Mouse (Mus musculus) G1E-ER4 (cell line): ENCODE results near the gene Coro2b. TPM values are rescaled to one million over a fixed set of nuclear protein-coding genes. Genes with fewer than 3 reads are reported as not detected.

ENCODE experiments used
- GATA1 ChIP-seq: IDR thresholded peaks from one replicate; pipeline ENCODE4 v1.8.0; 2012; ENCODE audit warnings: low read length, inconsistent platforms
- polyA plus RNA-seq: library from polyadenylated mRNA; stranded (reverse); fragments of >175 nt; gene quantifications from 2 replicates; pipeline ENCODE4 v1.2.3, GENCODE M21; 2012

Coro2b gene
- polyA plus RNA-seq, 1 experiment = not detected

DNA sequence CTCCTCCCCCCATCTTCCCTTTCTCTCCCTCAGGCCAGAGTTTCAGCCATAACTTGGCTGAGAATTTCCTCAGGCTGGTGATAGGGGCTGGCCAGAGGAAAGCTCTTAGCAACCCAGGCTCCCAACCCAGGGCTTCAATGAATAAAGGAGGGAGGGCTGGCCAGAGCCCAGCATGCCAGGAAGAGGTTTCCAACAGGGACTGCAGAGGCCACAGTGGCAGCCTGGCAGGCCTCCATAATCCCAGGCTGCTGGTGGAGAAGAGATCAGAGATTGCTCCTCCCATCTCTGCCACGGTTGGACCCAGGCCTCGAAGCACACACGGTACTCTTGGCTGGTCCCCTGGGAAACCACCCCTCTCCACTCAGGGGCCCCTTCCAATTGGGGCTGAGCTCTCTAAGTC lies 10.4 kb downstream of the Coro2b start:
- TF ChIP-seq GATA1 = no peak

DNA sequence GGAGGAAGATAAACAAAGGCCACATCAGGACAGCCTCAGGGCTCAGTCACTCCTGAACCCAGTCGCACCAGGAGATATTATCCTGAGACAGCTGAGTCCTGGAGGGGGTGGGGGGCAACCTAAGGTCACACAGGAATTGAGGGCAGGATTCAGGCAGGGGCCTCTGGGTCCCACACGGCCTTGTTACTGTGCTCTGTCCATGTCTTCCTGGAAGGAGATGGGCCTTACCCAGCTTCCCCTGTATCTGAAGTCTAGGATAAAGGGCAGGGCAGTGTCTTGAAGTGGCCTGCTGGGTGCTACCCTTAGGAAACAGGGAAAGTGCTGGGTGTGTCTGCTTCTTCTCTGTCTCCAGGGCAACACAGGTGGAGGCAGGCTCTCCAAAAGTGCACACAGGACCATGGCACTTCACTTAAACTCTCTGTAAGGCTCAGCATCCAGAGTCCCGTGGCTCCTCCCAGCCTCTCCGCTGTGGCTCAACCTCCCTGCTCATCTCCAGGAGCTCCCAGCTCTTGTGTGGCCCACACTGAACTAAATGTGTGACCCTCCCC lies 12.0 kb downstream of the Coro2b start:
- no peak for TF ChIP-seq GATA1

DNA sequence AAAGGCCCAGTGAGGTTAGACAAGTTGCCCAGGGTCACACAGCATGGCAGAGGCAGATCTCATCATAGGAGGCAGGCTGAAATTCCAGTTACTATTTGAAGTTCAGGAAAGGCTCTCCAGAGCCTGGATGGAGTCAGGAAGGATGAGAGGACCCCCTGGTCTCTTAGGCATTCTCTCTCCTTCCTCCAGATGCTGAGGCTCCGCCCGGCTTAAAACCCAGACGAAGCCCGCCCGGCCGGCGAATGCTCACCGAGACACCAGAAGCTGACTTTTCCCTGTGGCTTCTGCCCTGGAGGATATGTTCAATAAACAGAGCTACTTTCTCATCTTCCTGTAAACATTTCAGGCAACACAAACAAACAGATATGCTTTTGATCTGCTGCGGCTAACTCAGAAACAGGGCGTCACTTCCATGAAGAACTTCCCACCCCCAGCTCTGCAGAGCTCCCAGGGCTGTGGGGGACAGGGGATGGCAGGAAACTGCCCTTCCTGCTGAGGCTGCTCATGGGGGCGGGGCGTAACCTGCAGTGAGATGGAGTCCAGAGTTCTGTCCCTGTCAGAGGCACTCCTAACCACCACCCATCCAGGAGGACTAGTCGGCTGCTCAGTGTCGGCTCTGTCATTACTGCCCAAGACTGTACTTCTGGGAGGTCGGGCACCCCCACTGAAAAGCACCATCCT lies 13.9 kb downstream of the Coro2b start:
- no peak for TF ChIP-seq GATA1

DNA sequence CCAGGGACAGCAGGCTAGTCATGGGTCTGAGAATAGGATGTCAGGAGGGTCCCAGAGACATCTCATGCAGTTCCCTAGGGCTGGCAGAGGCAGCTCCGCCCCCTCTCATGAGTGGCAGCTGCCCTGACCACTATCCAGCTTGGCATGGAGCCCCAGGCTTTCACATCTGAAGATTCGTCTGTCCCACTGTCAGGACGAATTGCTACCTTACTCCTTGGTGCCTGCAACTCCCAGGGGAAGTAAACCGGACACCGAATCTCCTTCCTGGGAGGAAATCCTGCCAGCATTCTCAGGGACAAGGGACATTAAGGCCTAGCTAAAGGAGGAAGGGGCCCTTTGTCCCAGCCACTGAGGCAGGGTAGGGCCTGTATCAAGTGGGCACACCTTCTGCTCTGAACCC lies 14.6 kb downstream of the Coro2b start:
- TF ChIP-seq GATA1 = no peak

DNA sequence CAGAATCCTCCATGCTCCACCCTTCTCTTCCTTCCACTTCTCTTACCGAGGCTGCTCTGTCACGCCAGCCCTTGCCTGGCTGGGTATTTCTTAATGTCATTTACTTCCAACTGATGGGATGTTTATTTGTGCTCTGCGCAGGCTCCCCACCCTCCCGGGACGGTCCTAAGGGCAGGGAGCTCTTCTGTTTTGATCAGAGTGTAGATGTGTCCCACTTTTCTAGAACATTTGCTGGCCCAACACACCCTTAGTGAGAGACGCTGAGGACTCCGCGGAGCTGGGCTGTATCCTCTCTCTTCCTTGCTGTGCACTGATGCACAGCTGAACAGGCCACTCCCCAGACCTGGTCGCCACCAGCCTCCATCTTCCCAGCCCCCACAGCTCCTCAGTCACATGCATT lies 15.3 kb downstream of the Coro2b start:
- no peak for TF ChIP-seq GATA1

DNA sequence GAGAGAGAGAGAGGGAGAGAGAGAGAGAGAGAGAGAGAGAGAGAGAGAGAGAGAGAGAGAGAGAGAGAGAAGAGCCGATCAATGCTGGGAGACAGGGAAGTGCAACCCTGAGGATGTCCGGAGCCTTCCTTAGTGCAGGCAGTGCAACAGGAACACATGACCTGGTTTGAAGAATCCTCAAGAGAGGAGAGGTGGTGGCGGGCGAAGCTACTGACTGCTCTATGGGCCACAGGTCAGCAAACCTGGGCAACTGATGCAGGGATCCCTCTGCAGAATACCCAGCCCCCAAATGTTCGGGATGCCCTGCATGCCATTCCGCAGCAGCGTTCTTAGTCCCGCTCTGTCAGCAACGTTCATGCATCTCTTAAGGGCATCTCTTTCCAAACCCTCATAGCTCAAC lies 15.9 kb downstream of the Coro2b start:
- TF ChIP-seq GATA1 = no peak

DNA sequence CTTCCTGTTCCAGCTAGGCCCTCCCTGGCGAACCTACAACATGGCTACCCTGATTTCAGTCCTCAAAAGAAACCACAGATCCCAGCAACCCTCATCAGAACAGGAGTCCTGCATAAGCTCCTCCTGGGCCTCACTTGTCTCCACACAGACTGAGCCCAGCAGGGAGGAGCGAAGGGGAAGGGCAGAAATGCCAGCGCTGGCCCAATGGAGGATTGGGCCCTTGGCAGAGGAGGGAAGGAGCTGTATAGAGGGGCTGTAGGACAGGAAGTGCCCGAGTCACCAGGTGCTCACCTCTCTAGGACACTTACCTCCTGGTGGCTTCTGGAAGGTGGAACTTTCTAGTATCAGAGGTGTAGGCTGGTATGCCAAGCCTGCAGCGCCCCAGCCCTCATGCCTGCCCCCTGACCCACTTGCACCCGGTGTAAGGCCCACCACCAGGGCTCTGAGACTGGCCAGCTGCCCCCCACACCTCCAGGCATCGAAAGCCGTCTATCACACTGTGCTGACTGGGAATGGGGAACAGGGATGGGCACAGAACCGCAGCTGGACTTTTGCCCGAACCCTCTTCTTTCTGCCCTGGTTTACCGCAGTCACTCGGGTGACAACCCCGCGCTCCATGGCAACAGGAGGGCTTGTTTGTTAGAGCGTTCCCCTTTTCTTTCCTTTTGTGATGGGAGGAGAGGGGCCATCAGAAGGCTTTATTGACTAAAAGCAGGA lies 16.9 kb downstream of the Coro2b start:
- no peak for TF ChIP-seq GATA1

DNA sequence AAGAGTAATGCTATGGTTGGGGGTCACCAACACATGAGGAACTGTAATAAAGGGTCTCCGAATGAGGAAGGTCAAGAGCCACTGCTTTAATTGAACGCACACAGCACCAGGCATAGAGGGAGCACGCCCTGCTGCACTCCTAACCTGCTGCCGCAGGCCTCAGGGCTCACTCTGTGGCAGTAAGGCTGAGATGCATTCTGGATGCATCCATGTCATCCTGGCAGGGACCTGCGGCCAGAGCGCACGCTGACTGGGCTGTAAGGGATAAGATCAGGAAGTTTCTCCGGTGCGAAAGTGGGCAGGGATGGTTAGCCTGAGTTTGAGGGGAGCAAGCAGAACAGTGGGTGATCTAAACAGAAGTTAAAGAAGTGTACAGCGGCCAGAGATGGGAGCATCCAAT lies 17.5 kb downstream of the Coro2b start:
- no peak for TF ChIP-seq GATA1

DNA sequence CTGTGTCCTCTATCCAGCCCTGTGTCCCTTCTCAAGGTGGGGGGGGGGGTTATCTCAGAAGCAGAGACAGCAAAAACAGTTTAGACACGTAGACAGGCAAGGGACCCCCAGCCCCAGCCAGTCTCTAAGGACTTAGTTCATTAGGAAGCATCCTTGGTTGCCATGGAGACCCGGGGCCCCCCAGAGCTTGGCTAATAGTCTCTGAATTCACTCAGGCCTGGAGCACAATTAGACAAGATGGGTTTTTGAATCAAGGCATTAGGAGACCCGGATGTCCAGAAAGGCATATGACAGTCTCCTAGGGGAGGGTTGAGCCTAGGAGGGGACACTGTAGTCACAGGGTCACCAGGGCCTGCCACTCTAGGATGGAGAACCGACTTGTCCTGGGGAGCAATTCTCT lies 18.3 kb downstream of the Coro2b start:
- TF ChIP-seq GATA1 = no peak

DNA sequence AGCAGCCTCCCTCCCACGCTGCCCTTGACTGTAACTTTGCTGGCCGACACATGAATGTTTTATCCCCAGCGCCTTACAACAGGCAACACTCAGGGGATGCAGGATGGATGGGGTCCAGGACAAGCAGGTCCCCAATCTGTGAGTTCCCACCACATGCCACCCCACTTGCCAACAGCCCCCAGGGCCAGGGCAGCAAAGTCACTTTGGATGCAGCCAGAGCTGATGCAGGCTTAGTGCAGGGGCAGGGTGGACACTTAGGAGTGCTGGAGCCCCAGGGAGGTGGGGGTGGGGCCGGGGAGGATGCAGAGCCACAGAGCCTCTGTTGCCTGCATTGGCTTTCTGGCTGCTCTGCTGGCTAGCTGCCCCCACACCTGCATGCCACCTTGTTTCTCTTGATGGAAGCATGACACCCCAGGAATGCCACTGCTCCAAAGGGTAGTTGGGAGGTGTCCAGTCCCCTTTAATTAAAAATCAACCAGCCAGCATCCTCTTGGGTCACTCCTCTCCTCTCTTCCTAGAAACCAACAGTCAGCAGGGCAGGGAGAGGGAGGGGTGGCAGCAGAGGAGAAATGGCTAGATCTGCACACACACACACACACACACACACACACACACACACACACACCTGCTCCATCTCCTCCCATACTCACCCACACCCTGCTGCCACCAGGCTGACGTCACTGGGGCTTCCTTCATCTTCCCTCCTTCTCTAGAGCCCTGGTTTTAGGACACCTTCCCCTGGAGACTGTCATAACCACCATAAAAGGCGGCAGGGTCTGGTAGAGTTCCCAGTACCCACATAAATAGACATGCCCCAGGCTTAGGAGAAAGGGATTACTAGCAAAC lies 19.5 kb downstream of the Coro2b start:
- TF ChIP-seq GATA1 = no peak

DNA sequence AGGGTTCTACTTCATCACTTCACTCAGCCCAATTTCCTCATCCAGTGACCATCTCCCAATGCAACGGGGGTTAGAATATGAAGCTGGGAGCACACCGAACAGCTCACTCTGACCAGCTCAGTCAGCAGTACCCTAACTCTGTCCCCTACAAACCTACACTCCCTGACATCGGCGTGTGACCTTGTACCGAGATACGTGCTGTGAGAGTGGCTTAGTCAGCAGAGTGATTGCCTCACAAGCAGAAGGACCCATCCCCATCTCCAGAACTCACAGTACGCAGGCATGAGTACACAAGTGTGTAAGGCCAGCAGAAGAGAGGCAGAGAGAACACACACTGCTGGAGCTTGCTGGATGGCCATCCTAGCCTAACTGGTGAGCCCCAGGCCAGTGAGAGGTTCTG lies 21.7 kb downstream of the Coro2b start:
- TF ChIP-seq GATA1 = no peak

DNA sequence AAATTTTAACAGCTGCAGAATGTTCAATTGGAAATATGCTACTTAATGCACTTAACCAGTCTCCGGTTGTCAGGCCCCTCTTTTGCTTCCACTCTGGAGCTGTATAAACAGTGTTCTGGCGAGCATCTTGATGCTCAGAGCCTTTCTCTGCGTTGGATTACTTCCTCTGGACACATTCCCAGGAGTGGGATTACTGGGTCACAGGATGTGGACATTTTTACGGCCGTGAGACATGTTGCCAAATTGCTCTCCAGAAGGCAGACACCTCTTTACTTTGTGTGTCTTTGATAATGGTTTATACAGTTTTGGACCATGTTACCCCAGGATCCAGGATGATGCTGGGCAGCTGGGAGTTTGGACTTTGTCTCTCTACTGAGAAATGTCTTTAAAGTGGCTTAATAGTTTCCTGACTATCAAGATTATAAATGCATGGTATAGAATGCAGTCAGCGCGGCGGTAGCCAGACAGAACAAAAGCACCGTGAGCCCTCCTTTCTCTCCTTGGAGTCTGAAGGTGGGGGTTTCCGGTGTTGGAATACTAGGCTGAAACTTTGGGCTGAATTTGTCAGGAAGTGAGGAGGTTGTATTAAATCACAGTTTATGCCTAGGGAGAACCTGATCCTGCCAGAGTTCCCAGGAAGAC lies 23.2 kb downstream of the Coro2b start:
- no peak for TF ChIP-seq GATA1

DNA sequence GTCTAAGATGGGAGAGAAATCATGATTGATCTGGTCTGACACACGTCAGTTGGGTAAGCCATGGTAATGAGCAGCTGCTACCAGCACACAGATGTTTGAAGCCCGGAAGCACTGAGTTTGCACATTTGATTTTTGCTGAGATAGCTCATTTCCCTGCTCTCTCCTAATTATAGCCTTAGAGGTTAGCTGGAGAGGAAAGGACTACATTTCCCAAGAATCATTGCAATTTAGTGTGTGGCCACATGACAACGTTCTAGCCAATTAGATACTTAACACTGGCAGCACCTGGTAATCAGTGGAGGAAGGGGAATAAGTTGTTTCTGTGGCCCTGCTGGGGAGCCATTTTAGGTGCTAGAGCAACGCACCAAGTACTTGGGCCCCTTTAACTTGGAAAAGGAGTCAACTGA lies 26.3 kb downstream of the Coro2b start:
- TF ChIP-seq GATA1 = no peak

DNA sequence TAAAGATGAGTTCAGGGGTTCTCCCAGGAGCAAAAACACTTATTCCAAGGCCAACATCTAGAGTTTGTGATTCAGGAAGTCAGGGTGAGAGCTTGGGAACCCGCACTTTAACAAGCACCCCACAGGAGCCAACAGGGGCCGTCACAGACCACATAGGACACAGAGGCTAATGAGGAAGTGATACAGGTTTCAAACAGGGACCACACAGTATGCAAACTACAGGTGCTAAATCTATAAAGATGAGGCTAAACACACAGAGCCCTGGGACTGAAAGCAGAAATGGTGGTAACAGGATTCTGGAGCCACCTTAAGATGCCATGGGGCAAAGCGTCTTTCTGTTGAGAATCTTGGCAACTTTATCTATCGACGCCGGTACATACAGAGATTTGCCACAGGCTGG lies 27.2 kb downstream of the Coro2b start:
- TF ChIP-seq GATA1 = no peak

DNA sequence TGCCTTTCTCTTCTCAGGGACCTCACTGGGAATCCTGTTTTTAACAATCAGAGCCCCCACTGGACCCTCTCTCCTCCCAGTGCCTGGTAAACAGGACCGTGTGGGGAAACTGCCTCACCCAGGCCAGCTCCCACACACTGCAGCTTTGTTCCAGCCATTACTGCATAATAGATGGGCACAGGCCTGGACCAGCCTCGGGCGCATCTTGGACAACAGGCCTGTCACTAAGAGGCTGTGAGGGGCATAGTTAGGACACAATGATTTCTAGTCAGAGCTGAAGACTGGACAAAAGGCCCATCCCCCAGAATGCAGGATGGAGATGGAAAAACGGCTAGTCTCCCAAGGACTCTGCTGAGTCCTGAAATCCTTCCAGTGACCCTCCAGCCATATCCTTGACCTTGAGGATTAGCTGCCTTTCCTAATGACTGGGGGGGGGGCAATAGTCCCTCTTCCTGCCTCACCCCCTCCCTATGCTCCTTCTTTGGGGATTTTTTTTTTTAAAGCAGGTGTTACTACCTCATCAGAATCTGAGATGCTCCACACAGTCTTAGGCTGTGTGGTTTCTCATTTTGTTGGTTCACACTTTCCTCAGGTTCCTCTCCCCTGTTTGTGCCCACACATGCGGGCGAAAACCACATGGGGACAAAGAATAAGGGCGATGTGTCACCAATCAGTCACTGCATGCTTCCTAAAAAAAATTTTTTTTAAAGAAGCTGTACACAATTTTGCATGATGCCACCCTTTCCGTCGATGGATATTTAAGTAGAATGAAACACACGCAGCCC lies 27.9 kb downstream of the Coro2b start:
- TF ChIP-seq GATA1 = no peak
